In the genomic region with DNA sequence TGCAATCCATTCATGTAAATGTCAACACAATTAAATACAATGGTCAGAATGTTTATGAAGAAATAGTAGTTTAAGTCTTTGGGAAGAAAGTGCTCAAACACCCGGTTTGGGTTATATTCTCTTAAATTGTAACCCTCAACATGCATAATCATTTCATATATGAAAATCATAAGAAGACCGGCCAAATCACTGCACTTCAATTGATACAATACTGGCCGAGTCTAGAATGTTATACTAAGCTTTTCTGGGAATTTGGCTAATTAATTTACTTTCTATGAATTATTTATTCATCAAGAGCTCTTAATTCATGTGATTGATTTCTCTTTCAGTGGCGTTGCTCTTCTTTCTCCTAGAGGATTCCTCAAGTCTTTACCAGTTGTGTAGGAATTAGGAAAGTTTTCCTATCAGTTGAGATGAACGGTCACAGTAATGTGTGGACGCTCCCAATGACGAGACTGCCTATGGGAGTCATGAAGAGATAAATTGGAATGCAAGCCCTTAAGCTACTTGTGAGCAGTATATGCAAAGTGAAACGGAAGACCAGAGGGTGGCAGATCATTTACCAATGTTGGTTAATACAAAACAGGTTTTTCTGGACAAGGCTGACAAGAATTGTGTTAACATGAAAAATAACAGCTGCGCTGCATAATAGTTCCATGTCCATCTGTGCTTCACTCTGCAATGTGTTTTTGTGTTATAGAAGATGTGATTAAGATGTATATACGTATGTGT, we compare ENCODE assay signal across 20 mouse cellular contexts.
DNase-seq lines count a peak whose midpoint lies in the region; ATAC-seq and TF ChIP-seq lines count a peak whose summit lies in the region.
"Had no signal": no experiment of that assay in that cellular context is flagged by ENCODE, and none has a peak within 500 bp of the region (broad histone marks: within the 10 kb centered on the region; RNA-seq: fewer than 3 reads in every experiment).

No protein-coding gene starts in this region.

- no peak for TF ChIP-seq POLR2A in kidney, adult 2 months (IDR thresholded peaks at IDR 0.05; ENCODE audit: low read depth, low read length)

- no peaks in the 10 kb centered on the region for H3K36me3 ChIP-seq in kidney, adult 2 months (ENCODE audit: control insufficient read depth, insufficient read depth, low read length)
- H3K36me3 ChIP-seq in forebrain, embryonic 13.5 days (ENCODE audit: poor library complexity, severe bottlenecking) = no peaks in the 10 kb centered on the region
- H3K36me3 ChIP-seq in hindbrain, embryonic 15.5 days = no peaks in the 10 kb centered on the region
- no peaks in the 10 kb centered on the region for H3K36me3 ChIP-seq in midbrain, embryonic 16.5 days (ENCODE audit: control insufficient read depth, insufficient read depth, low read length)
- H3K36me3 ChIP-seq: heart, embryonic 15.5 days had no signal

- H3K4me2 ChIP-seq in forebrain, embryonic 13.5 days = peak overlapping the region; percentile 49
- H3K4me2 ChIP-seq in hindbrain, embryonic 15.5 days = peak overlapping the region; percentile 41
- peak overlapping the region; percentile 32 for H3K4me2 ChIP-seq in midbrain, embryonic 16.5 days (ENCODE audit: low read length)
- H3K4me2 ChIP-seq: heart, embryonic 15.5 days; lung, embryonic 14.5 days had no signal

- no peaks in the 10 kb centered on the region for H3K27me3 ChIP-seq in kidney, adult 2 months (replicated peaks; ENCODE audit: control insufficient read depth, insufficient read depth, low read length)
- no peaks in the 10 kb centered on the region for H3K27me3 ChIP-seq in forebrain, embryonic 13.5 days
- H3K27me3 ChIP-seq in hindbrain, embryonic 15.5 days = no peaks in the 10 kb centered on the region
- H3K27me3 ChIP-seq in midbrain, embryonic 16.5 days (ENCODE audit: control insufficient read depth, insufficient read depth, low read depth, low read length) = no peaks in the 10 kb centered on the region
- H3K27me3 ChIP-seq: CH12.LX; heart, embryonic 15.5 days had no signal

- H3K4me1 ChIP-seq in kidney, adult 2 months (ENCODE audit: control insufficient read depth, insufficient read depth, low read length) = no peaks in the 10 kb centered on the region
- H3K4me1 ChIP-seq in forebrain, embryonic 13.5 days = peaks cover 14% of the 10 kb centered on the region
- peaks cover 10% of the 10 kb centered on the region for H3K4me1 ChIP-seq in hindbrain, embryonic 15.5 days (replicated peaks)
- H3K4me1 ChIP-seq in midbrain, embryonic 16.5 days (ENCODE audit: control insufficient read depth, insufficient read depth, low read length) = peaks cover 7% of the 10 kb centered on the region; the same call in 1 of the 2 replicates
- H3K4me1 ChIP-seq: heart, embryonic 15.5 days had no signal

- H3K9me3 ChIP-seq in forebrain, embryonic 13.5 days (replicated peaks) = no peaks in the 10 kb centered on the region
- H3K9me3 ChIP-seq in hindbrain, embryonic 15.5 days = no peaks in the 10 kb centered on the region
- no peaks in the 10 kb centered on the region for H3K9me3 ChIP-seq in midbrain, embryonic 16.5 days (replicated peaks; ENCODE audit: control insufficient read depth, low read length, poor library complexity, severe bottlenecking)
- H3K9me3 ChIP-seq: heart, embryonic 15.5 days had no signal

- no peak overlapping the region for H3K4me3 ChIP-seq in kidney, adult 2 months (ENCODE audit: insufficient read depth, low read depth, low read length)
- H3K4me3 ChIP-seq in forebrain, embryonic 13.5 days = no peak overlapping the region
- peak overlapping the region; percentile 10; the same call in 1 of the 2 replicates for H3K4me3 ChIP-seq in hindbrain, embryonic 15.5 days
- H3K4me3 ChIP-seq in midbrain, embryonic 16.5 days (ENCODE audit: low read depth, low read length) = no peak overlapping the region; the same call in 1 of the 2 replicates
- H3K4me3 ChIP-seq: gastrocnemius, adult 2 months; heart, embryonic 15.5 days; myocyte had no signal

- ATAC-seq in forebrain, embryonic 13.5 days = peak; percentile 63
- ATAC-seq in hindbrain, embryonic 15.5 days (ENCODE audit: low FRiP score, low read depth) = peak; percentile 59; the same call in 1 of the 2 replicates
- ATAC-seq in midbrain, embryonic 16.5 days = peak; percentile 52; the same call in 1 of the 2 replicates
- ATAC-seq in monocyte, adult 5-6 weeks (replicated peaks; ENCODE audit: insufficient number of reproducible peaks, low FRiP score, low TSS enrichment, poor library complexity, severe bottlenecking) = no peak

- 55% methylated on average over 10 of the region's 10 CpGs for WGBS in kidney, adult 2 months
- 60% methylated on average over 10 of the region's 10 CpGs for WGBS in forebrain, embryonic 13.5 days
- WGBS in hindbrain, embryonic 15.5 days = 51% methylated on average over 10 of the region's 10 CpGs
- 51% methylated on average over 10 of the region's 10 CpGs for WGBS in midbrain, embryonic 16.5 days

- peak; percentile 17 for DNase-seq in kidney, adult 2 months
- no peak for DNase-seq in kidney, postnatal 10 days
- DNase-seq in adrenal gland, postnatal 25 days = no peak
- DNase-seq in cerebellum, postnatal 4 days (ENCODE audit: low spot score in 2 of 2) = no peak
- DNase-seq: adrenal gland, adult 8-10 months; cerebellum, adult 18-20 months; gastrocnemius, adult 2 months; heart, adult 18-20 months; kidney, adult 11 months; lung, embryonic 14.5 days; right cerebral cortex, postnatal 14 days had no signal

- H3K9ac ChIP-seq in forebrain, embryonic 13.5 days = no peak overlapping the region
- H3K9ac ChIP-seq in hindbrain, embryonic 15.5 days = no peak overlapping the region
- no peak overlapping the region for H3K9ac ChIP-seq in midbrain, embryonic 16.5 days (ENCODE audit: low read depth, low read length)
- H3K9ac ChIP-seq: heart, embryonic 15.5 days; lung, embryonic 14.5 days had no signal

- TF ChIP-seq CTCF in kidney, adult 2 months (conservative IDR thresholded peaks at IDR 0.05; ENCODE audit: insufficient read depth, insufficient read length, low read depth, low read length) = no peak

- H3K27ac ChIP-seq in kidney, adult 2 months (ENCODE audit: insufficient read depth, low read depth, low read length) = no peak overlapping the region
- peak overlapping the region; percentile 54; the same call in 1 of the 2 replicates for H3K27ac ChIP-seq in forebrain, embryonic 13.5 days
- peak overlapping the region; percentile 64 for H3K27ac ChIP-seq in hindbrain, embryonic 15.5 days (replicated peaks)
- H3K27ac ChIP-seq in midbrain, embryonic 16.5 days (ENCODE audit: low read length) = peak overlapping the region; percentile 43; the same call in 1 of the 2 replicates
- H3K27ac ChIP-seq: gastrocnemius, adult 2 months; heart, embryonic 15.5 days; macrophage; stomach, postnatal 0 days had no signal
